Mouse (Mus musculus) heart, embryonic 14.5 days (tissue): ENCODE data around the gene Lipa. TPM values are rescaled to one million over a fixed set of nuclear protein-coding genes. Genes with fewer than 3 reads are reported as not detected.

Experiments
- ATAC-seq: fragments of 200-750 bp; cut with Nextera tagmentation; 2 replicates; pipeline ENCODE4 v1.8.0; 2017; ENCODE audit warnings: low read depth, moderate TSS enrichment; ENCODE audit not compliant: insufficient number of reproducible peaks, insufficient read depth, low FRiP score
- H3K27ac ChIP-seq, 2 experiments: fragments of 200-500 bp in 1 of 2; fragments of 300-500 bp in 1 of 2; sonication (generic) in 1 of 2; replicated peaks in 1 of 2; 2 replicates each; pipeline ENCODE4 v1.5.1; 2012 to 2014; ENCODE audit warnings: low read depth in 2 of 2, low read length in 2 of 2, control low read depth in 1 of 2, mild to moderate bottlenecking in 1 of 2, mixed read lengths in 1 of 2; ENCODE audit not compliant: control insufficient read depth in 1 of 2, insufficient read depth in 1 of 2
- H3K27me3 ChIP-seq: fragments of 300-500 bp; sonication (generic); 2 replicates; pipeline ENCODE4 v1.6.1; 2014; ENCODE audit warnings: mild to moderate bottlenecking, low read length, control low read depth; ENCODE audit not compliant: control insufficient read depth, insufficient read depth
- H3K36me3 ChIP-seq: fragments of 300-500 bp; sonication (generic); 2 replicates; pipeline ENCODE4 v1.6.1; 2014; ENCODE audit warnings: mild to moderate bottlenecking, control low read depth, low read length, mixed read lengths; ENCODE audit not compliant: control insufficient read depth, insufficient read depth
- H3K4me1 ChIP-seq, 2 experiments: fragments of 200-500 bp in 1 of 2; fragments of 300-500 bp in 1 of 2; sonication (generic) in 1 of 2; 2 replicates each; pipeline ENCODE4 v1.6.1; 2012 to 2014; ENCODE audit warnings: low read length in 2 of 2, control low read depth in 1 of 2, mixed read lengths in 1 of 2; ENCODE audit not compliant: control insufficient read depth in 2 of 2, insufficient read depth in 2 of 2
- H3K4me2 ChIP-seq: fragments of 300-500 bp; sonication (generic); 2 replicates; pipeline ENCODE4 v1.6.1; 2014; ENCODE audit warnings: mild to moderate bottlenecking, low read length
- H3K4me3 ChIP-seq, 2 experiments: fragments of 200-500 bp in 1 of 2; fragments of 300-500 bp in 1 of 2; sonication (generic) in 1 of 2; 2 replicates each; pipeline ENCODE4 v1.5.1; 2012 to 2014; ENCODE audit warnings: low read length in 2 of 2, mild to moderate bottlenecking in 2 of 2, control low read depth in 1 of 2, low read depth in 1 of 2, moderate library complexity in 1 of 2; ENCODE audit not compliant: control insufficient read depth in 1 of 2, insufficient read depth in 1 of 2
- H3K9ac ChIP-seq: fragments of 300-500 bp; sonication (generic); 2 replicates; pipeline ENCODE4 v1.6.1; 2014; ENCODE audit warnings: mild to moderate bottlenecking, low read length
- H3K9me3 ChIP-seq: fragments of 300-500 bp; sonication (generic); 2 replicates; pipeline ENCODE4 v1.6.1; 2016; ENCODE audit warnings: low read length, control low read depth; ENCODE audit not compliant: control insufficient read depth
- WGBS: fragments of 180-500 bp; shearing (Covaris S2); extraction: QIAGEN DNeasy Blood & Tissue Kit; methylation state at CpG from one replicate; pipeline ENCODE4 v1.1.7; 2014; 5-methylcytosine and 5-hydroxymethylcytosine counted together
- polyA plus RNA-seq: library from polyadenylated mRNA; unstranded; fragments of >200 nt; fragmentation: Nextera tagmentation; extraction: Ambion mirVana; gene quantifications from 2 replicates; pipeline ENCODE4 v1.2.1, GENCODE M21; 2014

Gene Lipa
- polyA plus RNA-seq, 1 experiment from 2014 or later, result 37.9 TPM

DNA sequence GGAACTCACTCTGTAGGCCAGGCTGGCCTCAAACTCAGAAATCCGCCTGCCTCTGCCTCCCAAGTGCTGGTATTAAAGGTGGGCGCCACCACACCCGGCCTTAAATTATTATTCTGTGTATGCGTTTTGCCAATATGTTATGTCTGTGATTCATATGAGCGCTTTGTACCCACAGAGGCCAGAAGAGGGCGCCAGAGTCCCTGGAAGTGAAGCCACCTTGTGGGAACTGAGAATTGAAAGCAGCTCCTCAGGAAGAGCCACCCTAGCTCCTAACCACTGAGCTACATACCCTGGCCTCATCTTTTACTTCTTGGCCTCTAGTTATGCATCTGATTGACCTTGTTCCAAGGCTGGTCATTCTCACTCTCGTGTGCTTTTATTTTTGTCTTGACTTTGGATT lies 20.7 kb upstream of the Lipa start:
- Histone ChIP-seq H3K9me3 (no peaks in the 10 kb centered on the region), H3K27me3 (no peaks in the 10 kb centered on the region), H3K36me3 (no peaks in the 10 kb centered on the region), H3K4me2 (no peak overlapping the region), H3K27ac (no peak overlapping the region), H3K9ac (no peak overlapping the region), H3K4me1 (peaks cover under 1 to 14% of the 10 kb centered on the region in 2 experiments; a peak in 3 of 4 replicates), H3K4me3 (no peak overlapping the region)
- 28% methylated on average over 7 of the region's 7 CpGs for WGBS
- no peak for ATAC-seq

DNA sequence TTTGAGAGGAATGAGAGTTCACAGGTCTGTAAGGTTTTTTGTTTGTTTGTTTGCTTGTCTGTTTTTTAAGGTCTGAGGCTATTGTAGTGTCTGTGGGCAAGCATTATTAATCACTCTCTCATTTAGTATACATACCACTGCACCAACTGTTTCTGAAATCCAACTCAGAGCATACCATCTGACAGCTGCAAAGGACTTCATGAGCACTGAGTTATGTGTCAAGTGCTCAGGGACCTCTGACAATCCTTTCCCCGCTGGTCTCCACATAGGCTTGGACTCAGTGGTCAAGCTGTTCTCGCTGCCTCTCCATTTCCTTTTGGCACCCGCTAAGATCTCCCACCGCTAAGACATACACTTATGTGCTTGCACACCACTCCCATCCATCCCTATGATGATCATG lies 18.9 kb upstream of the Lipa start:
- Histone ChIP-seq H3K27me3 (no peaks in the 10 kb centered on the region), H3K9me3 (no peaks in the 10 kb centered on the region), H3K4me2 (no peak overlapping the region), H3K4me3 (no peak overlapping the region), H3K27ac (no peak overlapping the region), H3K4me1 (peaks cover 0 to 4% of the 10 kb centered on the region in 2 experiments; a peak in 1 of 4 replicates), H3K9ac (no peak overlapping the region), H3K36me3 (no peaks in the 10 kb centered on the region)
- 78% methylated on average over 4 of the region's 4 CpGs for WGBS
- ATAC-seq, result no peak

GRCm38 (mm10) chr19:34539422-34539821 lies 12.1 kb upstream of the Lipa start:
- 68% methylated on average over 1 of the region's 1 CpGs for WGBS

GRCm38 (mm10) chr19:34532061-34532751 lies 4.9 kb upstream of the Lipa start:
- ATAC-seq, result no peak
- 89% methylated on average over 4 of the region's 4 CpGs for WGBS

More at GRCm38 (mm10) chr19:34539422-34539821, 12.1 kb upstream of the Lipa start:
- Histone ChIP-seq H3K4me3 (no peak overlapping the region), H3K4me1 (no peaks in the 10 kb centered on the region), H3K9me3 (peaks cover 4% of the 10 kb centered on the region; the same call in 1 of the 2 replicates), H3K27me3 (no peaks in the 10 kb centered on the region), H3K4me2 (no peak overlapping the region), H3K9ac (no peak overlapping the region), H3K27ac (no peak overlapping the region), H3K36me3 (no peaks in the 10 kb centered on the region)
- no peak for ATAC-seq

DNA sequence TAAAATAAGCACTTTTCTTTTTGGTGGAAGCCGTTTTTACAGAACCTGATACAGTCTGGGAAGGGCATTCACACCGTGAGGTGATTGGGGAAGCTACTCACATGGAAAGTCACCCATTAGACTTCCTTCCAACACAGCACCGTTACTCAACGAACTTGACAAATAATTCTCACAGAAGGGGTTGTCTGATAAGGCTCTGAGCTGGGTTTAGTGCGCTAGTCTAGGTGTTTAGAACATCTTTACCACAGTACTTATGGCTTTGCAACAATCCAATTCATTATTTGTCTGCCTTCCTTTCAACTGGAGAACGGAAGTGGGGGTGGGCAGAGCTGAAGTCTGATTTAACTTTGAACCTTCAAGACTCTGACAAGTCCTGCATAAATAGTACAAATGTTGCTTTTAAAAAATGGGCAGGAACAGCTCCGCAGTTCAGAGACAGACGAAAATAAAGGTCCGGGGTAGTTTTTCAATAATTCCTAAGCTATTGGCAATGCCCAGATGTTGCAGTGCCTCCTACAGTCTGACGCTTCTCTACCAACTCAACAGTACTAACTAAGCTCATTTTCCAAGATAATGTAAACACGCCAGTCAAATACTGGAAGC lies 852 bp downstream of the Lipa start:
- ATAC-seq, result no peak
- peaks cover 5% of the 10 kb centered on the region in 2 experiments; a peak in 3 of 4 replicates for H3K4me1 ChIP-seq
- peak overlapping the region; percentile 86 for H3K9ac ChIP-seq
- 17% methylated on average over 11 of the region's 11 CpGs for WGBS
- no peaks in the 10 kb centered on the region for H3K9me3 ChIP-seq
- H3K27ac ChIP-seq, result peak overlapping the region; percentile 12 to 68
- H3K4me2 ChIP-seq, result peak overlapping the region; percentile 94
- peak overlapping the region; percentile 65 to 81 for H3K4me3 ChIP-seq
- no peaks in the 10 kb centered on the region for H3K27me3 ChIP-seq
- H3K36me3 ChIP-seq, result peaks cover 6% of the 10 kb centered on the region; the same call in 1 of the 2 replicates

More at GRCm38 (mm10) chr19:34532061-34532751, 4.9 kb upstream of the Lipa start:
- Histone ChIP-seq H3K27ac (no peak overlapping the region), H3K9me3 (peaks cover 4% of the 10 kb centered on the region; the same call in 1 of the 2 replicates), H3K36me3 (no peaks in the 10 kb centered on the region), H3K4me3 (no peak overlapping the region), H3K27me3 (no peaks in the 10 kb centered on the region), H3K4me1 (no peaks in the 10 kb centered on the region), H3K4me2 (no peak overlapping the region), H3K9ac (no peak overlapping the region)

GRCm38 (mm10) chr19:34524646-34525045 lies 2.6 kb downstream of the Lipa start:
- Histone ChIP-seq H3K4me3 (no peak overlapping the region), H3K4me1 (peaks cover 5% of the 10 kb centered on the region in 2 experiments; a peak in 3 of 4 replicates), H3K9me3 (no peaks in the 10 kb centered on the region), H3K36me3 (peaks cover 10% of the 10 kb centered on the region; the same call in 1 of the 2 replicates), H3K4me2 (peak overlapping the region; percentile 28), H3K9ac (no peak overlapping the region), H3K27ac (no peak overlapping the region), H3K27me3 (no peaks in the 10 kb centered on the region)
- 21% methylated on average over 9 of the region's 9 CpGs for WGBS
- no peak for ATAC-seq

- ATAC-seq, result no peak
- Histone ChIP-seq H3K4me2 (no peak overlapping the region), H3K27ac (no peak overlapping the region), H3K9ac (no peak overlapping the region), H3K27me3 (no peaks in the 10 kb centered on the region), H3K4me1 (peaks cover 5% of the 10 kb centered on the region in 2 experiments; a peak in 3 of 4 replicates), H3K36me3 (peaks cover 14% of the 10 kb centered on the region; the same call in 1 of the 2 replicates), H3K9me3 (no peaks in the 10 kb centered on the region), H3K4me3 (no peak overlapping the region)
- WGBS, result 71% methylated on average over 12 of the region's 12 CpGs
Measured at GRCm38 (mm10) chr19:34523106-34523725, 4.1 kb downstream of the Lipa start.
